Mouse (Mus musculus): ENCODE results near the gene Olfr943. TPM values are rescaled to one million over a fixed set of nuclear protein-coding genes. Genes with fewer than 3 reads are reported as not detected.

Olfr943 gene
- under 1 TPM in 1 of 2 experiments, not detected in 1; 0.09 TPM for polyA plus RNA-seq (2017; shearing (Covaris generic))

DNA sequence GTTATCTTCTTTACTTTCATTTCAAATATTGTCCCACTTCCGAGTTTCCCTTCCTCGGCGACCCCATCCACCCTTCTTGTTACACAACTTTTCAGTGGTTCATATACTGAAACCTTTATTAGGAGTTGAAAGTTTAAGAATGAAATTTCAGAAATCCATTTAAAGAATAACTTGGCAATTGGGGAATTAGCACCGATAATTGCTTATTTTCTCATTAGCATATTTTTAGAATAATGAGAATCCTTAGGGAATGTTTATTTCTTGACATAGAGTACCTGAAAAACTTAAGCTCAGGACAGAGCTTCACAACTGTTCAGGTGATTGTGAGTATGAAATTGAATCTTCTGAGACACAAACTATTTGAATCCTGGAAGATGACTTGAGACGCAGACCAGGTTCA lies at the start of gene Olfr943:
Gene Olfr943, plus strand, starts transcription at position 301 of the 400 bp plus-strand sequence.

DNA sequence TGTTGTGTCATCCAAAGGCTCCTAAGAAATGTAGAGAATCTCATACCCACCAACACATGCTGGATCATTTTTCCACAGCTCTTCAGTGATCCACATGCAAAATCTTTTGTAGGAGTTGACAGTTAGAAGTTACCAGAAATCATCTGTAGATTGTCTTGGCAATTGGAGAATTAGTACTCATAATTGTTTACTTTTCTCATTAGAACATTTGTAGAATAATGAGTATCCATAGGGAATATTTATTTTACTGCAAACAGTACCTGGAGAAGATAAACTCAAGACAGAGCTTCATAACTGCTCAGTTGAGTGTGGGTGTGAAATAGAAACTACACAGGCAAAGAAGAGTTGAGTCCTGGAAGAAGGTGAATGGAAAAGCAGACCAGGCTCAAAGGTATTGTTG lies 38.3 kb upstream of the Olfr943 start, which contains the start of gene Olfr27:
Gene Olfr27, plus strand, starts transcription at position 301 of the 400 bp plus-strand sequence.

DNA sequence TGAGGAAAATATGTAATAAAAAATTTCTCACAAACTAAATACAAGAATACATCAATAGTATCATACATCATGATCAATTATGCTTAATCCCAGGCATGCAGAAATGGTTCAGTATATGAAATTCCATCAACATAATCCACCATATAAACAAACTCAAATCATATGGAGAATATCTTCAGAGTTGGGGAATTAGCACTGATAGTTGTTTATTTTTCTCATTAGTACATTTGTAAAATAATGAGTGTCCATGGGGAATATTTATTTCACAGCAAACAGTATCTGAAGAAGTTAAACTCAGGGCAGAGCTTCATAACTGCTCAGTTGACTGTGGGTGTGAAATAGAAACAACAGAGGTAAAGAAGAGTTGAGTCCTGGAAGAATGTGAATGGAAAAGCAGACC lies 35.5 kb downstream of the Olfr943 start, which contains the start of gene Olfr944:
Gene Olfr944, plus strand, starts transcription at position 301 of the 400 bp plus-strand sequence.

Other genes starting within 250 kb of the Olfr943 start
- not detected for gene Olfr930, start 236.5 kb upstream of the Olfr943 start, polyA plus RNA-seq (2017; shearing (Covaris generic))
- gene Olfr933, start 194.0 kb upstream of the Olfr943 start, polyA plus RNA-seq (2017; shearing (Covaris generic)), result under 1 TPM in 1 of 2 experiments, not detected in 1; 0.05 TPM
- not detected for gene Olfr934, start 178.0 kb upstream of the Olfr943 start, polyA plus RNA-seq (2017; shearing (Covaris generic))
- gene Olfr935, start 166.6 kb upstream of the Olfr943 start, polyA plus RNA-seq (2017; shearing (Covaris generic)), result not detected
- under 1 TPM in 1 of 2 experiments, not detected in 1; 0.31 TPM for gene Olfr146, start 142.9 kb upstream of the Olfr943 start, polyA plus RNA-seq (2017; shearing (Covaris generic))
- not detected for gene Olfr937, start 101.4 kb upstream of the Olfr943 start, polyA plus RNA-seq (2017; shearing (Covaris generic))
- not detected for gene Olfr938, start 87.4 kb upstream of the Olfr943 start, polyA plus RNA-seq (2017; shearing (Covaris generic))
- gene Olfr27, start 38.2 kb upstream of the Olfr943 start, polyA plus RNA-seq (2017; shearing (Covaris generic)), result under 1 TPM in 1 of 2 experiments, not detected in 1; 0.37 TPM
- gene Olfr944, start 35.6 kb downstream of the Olfr943 start, polyA plus RNA-seq (2017; shearing (Covaris generic)), result not detected
- not detected for gene Olfr1537, start 83.7 kb downstream of the Olfr943 start, polyA plus RNA-seq (2017; shearing (Covaris generic))
- gene Olfr945, start 110.5 kb downstream of the Olfr943 start, polyA plus RNA-seq (2017; shearing (Covaris generic)), result not detected
- gene Olfr948, start 159.7 kb downstream of the Olfr943 start, polyA plus RNA-seq (2017; shearing (Covaris generic)), result not detected
- not detected for gene Olfr951, start 221.1 kb downstream of the Olfr943 start, polyA plus RNA-seq (2017; shearing (Covaris generic))

Data from activated CD4-positive, CD25-positive, alpha-beta regulatory T cell (primary cell).